Mouse (Mus musculus) ES-E14 (cell line): ENCODE results near the gene Nat9.

ENCODE experiments used
- CHD2 ChIP-seq: IDR thresholded peaks from 2 replicates; pipeline ENCODE4 v1.6.1; 2014; ENCODE audit warnings: mild to moderate bottlenecking, low read depth, low read length, inconsistent platforms
- HCFC1 ChIP-seq: IDR thresholded peaks from 2 replicates; pipeline ENCODE4 v1.6.1; 2012; ENCODE audit warnings: low read length, inconsistent platforms, borderline replicate concordance; ENCODE audit not compliant: insufficient read depth
- MAFK ChIP-seq: IDR thresholded peaks from 2 replicates; pipeline ENCODE4 v1.6.1; 2014; ENCODE audit warnings: mild to moderate bottlenecking, low read depth, low read length, inconsistent platforms; ENCODE audit not compliant: insufficient read depth
- ZNF384 ChIP-seq: IDR thresholded peaks from 2 replicates; pipeline ENCODE4 v1.6.1; 2012; ENCODE audit warnings: low read depth, low read length, inconsistent platforms

- TF ChIP-seq MAFK: no peak
- TF ChIP-seq CHD2: no peak
- TF ChIP-seq HCFC1: no peak
- TF ChIP-seq ZNF384: no peak
Measured at GRCm38 (mm10) chr11:115164976-115165374, 22.7 kb downstream of the Nat9 start.
